Mouse (Mus musculus): ENCODE data around the gene Speer4b.

DNA sequence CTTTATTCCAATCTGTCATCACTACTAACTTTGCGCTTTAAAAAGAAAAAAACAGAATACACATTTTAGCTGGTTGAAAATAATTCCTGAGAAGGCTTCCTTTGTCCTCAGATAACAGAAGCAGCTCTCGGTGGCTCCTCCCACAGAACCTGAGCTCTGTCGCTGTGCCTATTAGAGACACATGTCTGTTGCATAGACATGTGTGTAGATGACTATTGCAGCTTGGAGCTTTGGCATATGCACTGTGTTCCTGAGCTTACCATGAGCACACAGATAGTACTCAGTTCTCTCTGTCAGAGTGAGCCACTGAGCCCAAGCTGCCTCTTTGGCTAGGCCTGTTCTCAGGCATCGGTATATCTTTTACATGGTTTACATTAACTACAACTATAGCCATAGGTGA lies 48.1 kb upstream of the Speer4b start:
- TF ChIP-seq CTCF (IDR thresholded peaks at IDR 0.05; ENCODE audit: low read depth, low read length) (no peak), EP300 (IDR thresholded peaks at IDR 0.05; ENCODE audit: insufficient read depth, low read depth, low read length) (no peak)
